ENCODE assay signal across 9 mouse cellular contexts in the genomic region with DNA sequence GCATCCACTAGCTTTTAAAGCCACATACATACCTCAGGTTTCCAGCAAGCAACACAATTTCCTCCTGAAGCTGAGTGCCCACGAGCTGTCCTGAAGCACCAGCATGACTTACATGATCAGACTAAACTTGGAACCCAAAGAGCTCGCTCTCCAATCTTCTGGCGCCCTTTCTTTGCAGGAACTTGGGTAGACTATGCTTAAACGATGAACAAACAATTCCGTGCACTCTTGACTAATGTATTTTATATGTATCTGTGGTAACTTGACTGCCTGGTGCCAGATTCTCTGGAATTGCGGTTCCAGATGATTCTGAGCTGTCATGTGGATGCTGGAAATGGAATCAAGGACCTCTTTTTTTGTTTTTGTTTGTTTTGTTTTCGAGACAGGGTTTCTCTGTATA. TPM values are rescaled to one million over a fixed set of nuclear protein-coding genes. Genes with fewer than 3 reads are reported as not detected.
DNase-seq lines count a peak whose midpoint lies in the region; ATAC-seq and TF ChIP-seq lines count a peak whose summit lies in the region.
"Had no signal": no experiment of that assay in that cellular context is flagged by ENCODE, and none has a peak within 500 bp of the region (broad histone marks: within the 10 kb centered on the region; RNA-seq: fewer than 3 reads in every experiment).

No protein-coding gene starts in this region.

- H3K9ac ChIP-seq in kidney, embryonic 15.5 days = peak overlapping the region; percentile 81
- peak overlapping the region; percentile 69; the same call in 1 of the 2 replicates for H3K9ac ChIP-seq in hindbrain, postnatal 0 days (replicated peaks; ENCODE audit: low read length)

- H3K27ac ChIP-seq in kidney, embryonic 15.5 days = peak overlapping the region; percentile 95
- no peak overlapping the region for H3K27ac ChIP-seq in bone marrow macrophage, adult 2 months (ENCODE audit: insufficient read depth, low read depth, low read length)
- H3K27ac ChIP-seq in hindbrain, postnatal 0 days = peak overlapping the region; percentile 85; the same call in 1 of the 2 replicates

- TF ChIP-seq POLR2A in bone marrow macrophage, adult 2 months (IDR thresholded peaks at IDR 0.05; ENCODE audit: borderline replicate concordance, low read depth, low read length) = no peak
- no peak for TF ChIP-seq POLR2A in myocyte (IDR thresholded peaks at IDR 0.05; ENCODE audit: insufficient read length, low read depth)

- peak overlapping the region; percentile 85 for H3K4me2 ChIP-seq in kidney, embryonic 15.5 days
- H3K4me2 ChIP-seq in hindbrain, postnatal 0 days (ENCODE audit: low read depth, low read length) = peak overlapping the region; percentile 91
- peak overlapping the region; percentile 95 for H3K4me2 ChIP-seq in myocyte (ENCODE audit: low read depth)

- peak overlapping the region; percentile 27 for H3ac ChIP-seq in myocyte (ENCODE audit: control insufficient read depth, insufficient read length)

- peaks cover 56% of the 10 kb centered on the region for H3K36me3 ChIP-seq in kidney, embryonic 15.5 days
- peaks cover 43% of the 10 kb centered on the region for H3K36me3 ChIP-seq in hindbrain, postnatal 0 days (ENCODE audit: insufficient read depth, low read length)
- H3K36me3 ChIP-seq in myocyte (ENCODE audit: control insufficient read depth, insufficient read depth) = peaks cover 23% of the 10 kb centered on the region

- WGBS in kidney, embryonic 15.5 days = 32% methylated on average over 7 of the region's 7 CpGs
- WGBS in hindbrain, postnatal 0 days = 30% methylated on average over 7 of the region's 7 CpGs

- no peaks in the 10 kb centered on the region for H3K27me3 ChIP-seq in kidney, embryonic 15.5 days
- H3K27me3 ChIP-seq in hindbrain, postnatal 0 days (ENCODE audit: insufficient read depth, low read length) = no peaks in the 10 kb centered on the region
- no peaks in the 10 kb centered on the region for H3K27me3 ChIP-seq in myocyte (ENCODE audit: control insufficient read depth, insufficient read depth, insufficient read length)

- TF ChIP-seq CTCF in bone marrow macrophage, adult 2 months (IDR thresholded peaks at IDR 0.05; ENCODE audit: low read depth, low read length) = no peak
- no peak for TF ChIP-seq CTCF in hindbrain, postnatal 0 days (IDR thresholded peaks at IDR 0.05; ENCODE audit: low read depth)

- ATAC-seq in kidney, embryonic 15.5 days (replicated peaks; ENCODE audit: low FRiP score) = no peak
- no peak for ATAC-seq in hindbrain, postnatal 0 days
- no peak for ATAC-seq in monocyte, adult 5-6 weeks (replicated peaks; ENCODE audit: insufficient number of reproducible peaks, low FRiP score, low TSS enrichment, poor library complexity, severe bottlenecking)
- ATAC-seq in granulocyte monocyte progenitor cell, adult 5-6 weeks (replicated peaks; ENCODE audit: poor library complexity, severe bottlenecking) = no peak

- peaks cover 29% of the 10 kb centered on the region for H3K4me1 ChIP-seq in kidney, embryonic 15.5 days
- H3K4me1 ChIP-seq in bone marrow macrophage, adult 2 months (ENCODE audit: control insufficient read depth, insufficient read depth, low read length) = peaks cover 7% of the 10 kb centered on the region; the same call in 1 of the 2 replicates
- H3K4me1 ChIP-seq in hindbrain, postnatal 0 days (ENCODE audit: insufficient read depth, low read length) = peaks cover 6% of the 10 kb centered on the region

- no peaks in the 10 kb centered on the region for H3K9me3 ChIP-seq in kidney, embryonic 15.5 days (replicated peaks)
- H3K9me3 ChIP-seq in hindbrain, postnatal 0 days (ENCODE audit: low read length) = no peaks in the 10 kb centered on the region

- no peaks in the 10 kb centered on the region for H3K79me2 ChIP-seq in myocyte (ENCODE audit: control insufficient read depth, insufficient read depth)

- DNase-seq in kidney, adult 18-20 months = no peak
- DNase-seq in hindbrain, postnatal 0 days (ENCODE audit: low spot score) = no peak
- no peak for DNase-seq in adrenal gland, postnatal 36 days
- DNase-seq: kidney, postnatal 10 days had no signal

- peak overlapping the region; percentile 76 for H3K4me3 ChIP-seq in kidney, embryonic 15.5 days (replicated peaks)
- peak overlapping the region; percentile 78 for H3K4me3 ChIP-seq in bone marrow macrophage, adult 2 months (ENCODE audit: insufficient read depth, low read length)
- peak overlapping the region; percentile 70 for H3K4me3 ChIP-seq in hindbrain, postnatal 0 days (ENCODE audit: low read length)
- H3K4me3 ChIP-seq in myocyte = peak overlapping the region; percentile 86

TF ChIP-seq in myocyte, 11 proteins besides CTCF, POLR2A, EP300 and RAD21:
- TF ChIP-seq REST (IDR thresholded peaks at IDR 0.05; ENCODE audit: insufficient read depth, insufficient read length) (no peak), MAX (IDR thresholded peaks at IDR 0.05; ENCODE audit: low read depth) (no peak), TCF12 (IDR thresholded peaks at IDR 0.05; ENCODE audit: insufficient read depth, poor library complexity, severe bottlenecking) (no peak), POLR2AphosphoS2 (IDR thresholded peaks at IDR 0.05; ENCODE audit: insufficient read length, low read depth) (peak; percentile 50), CEBPB (IDR thresholded peaks at IDR 0.05; ENCODE audit: insufficient read depth, poor library complexity, severe bottlenecking) (no peak)

RNA-seq across cellular contexts. Expression of gene Pomt1, which starts 1.0 kb away (rescaled TPM):
- 28.7 and 31.6 TPM in 2 replicates for polyA plus RNA-seq in kidney, embryonic 15.5 days (2015; fragmentation: Nextera tagmentation; extraction: Ambion mirVana)
- 21.1 and 23.3 TPM in 2 replicates for polyA plus RNA-seq in bone marrow macrophage, adult 2 months (2012; ENCODE audit: insufficient read depth, insufficient read length, missing spikeins)
- 41.2 and 41.8 TPM in 2 replicates for total RNA-seq in hindbrain, postnatal 0 days (2014; rRNA removed)
- 18.0 and 19.4 TPM in 2 replicates for polyA plus RNA-seq in hindbrain, postnatal 0 days (2015; fragmentation: Nextera tagmentation; extraction: Ambion mirVana)
- polyA plus RNA-seq in myocyte (2012; fragmentation: generic; extraction: Trizol) = 14.7 TPM
- 3.8 to 10.1 TPM (median 8.4 TPM) in 3 replicates for total RNA-seq in monocyte, adult 5-6 weeks (2017)
- total RNA-seq in adrenal gland, postnatal 36 days (2021) = 10 to 100 TPM; 32.2 to 37.5 TPM
- total RNA-seq in granulocyte monocyte progenitor cell, adult 5-6 weeks (2014; fragmentation: Nextera tagmentation) = 17.8 and 30.8 TPM in 2 replicates
- total RNA-seq in granulocyte monocyte progenitor cell, adult 5-6 weeks (2017) = 40.3 and 51.3 TPM in 2 replicates

RNA-seq across cellular contexts. Expression of gene Uck1, which starts 24.5 kb away (rescaled TPM):
- 72.2 and 74.5 TPM in 2 replicates for polyA plus RNA-seq in kidney, embryonic 15.5 days (2015; fragmentation: Nextera tagmentation; extraction: Ambion mirVana)
- 28.7 and 32.9 TPM in 2 replicates for polyA plus RNA-seq in bone marrow macrophage, adult 2 months (2012; ENCODE audit: insufficient read depth, insufficient read length, missing spikeins)
- 115 and 138 TPM in 2 replicates for total RNA-seq in hindbrain, postnatal 0 days (2014; rRNA removed)
- polyA plus RNA-seq in hindbrain, postnatal 0 days (2015; fragmentation: Nextera tagmentation; extraction: Ambion mirVana) = 90.8 and 92.5 TPM in 2 replicates
- polyA plus RNA-seq in myocyte (2012; fragmentation: generic; extraction: Trizol) = 32.1 TPM
- 23.0 to 35.3 TPM (median 26.8 TPM) in 3 replicates for total RNA-seq in monocyte, adult 5-6 weeks (2017)
- 100 to 1,000 TPM; 118 to 120 TPM for total RNA-seq in adrenal gland, postnatal 36 days (2021)
- 37.7 and 43.5 TPM in 2 replicates for total RNA-seq in granulocyte monocyte progenitor cell, adult 5-6 weeks (2014; fragmentation: Nextera tagmentation)
- 28.8 and 33.7 TPM in 2 replicates for total RNA-seq in granulocyte monocyte progenitor cell, adult 5-6 weeks (2017)

RNA-seq across cellular contexts. Expression of gene Golga2, which starts 51.8 kb away (rescaled TPM):
- polyA plus RNA-seq in kidney, embryonic 15.5 days (2015; fragmentation: Nextera tagmentation; extraction: Ambion mirVana) = 23.0 and 27.3 TPM in 2 replicates
- 44.9 and 47.3 TPM in 2 replicates for polyA plus RNA-seq in bone marrow macrophage, adult 2 months (2012; ENCODE audit: insufficient read depth, insufficient read length, missing spikeins)
- 49.3 and 55.8 TPM in 2 replicates for total RNA-seq in hindbrain, postnatal 0 days (2014; rRNA removed)
- polyA plus RNA-seq in hindbrain, postnatal 0 days (2015; fragmentation: Nextera tagmentation; extraction: Ambion mirVana) = 24.4 and 25.7 TPM in 2 replicates
- 60.7 TPM for polyA plus RNA-seq in myocyte (2012; fragmentation: generic; extraction: Trizol)
- 55.3 to 73.2 TPM (median 60.2 TPM) in 3 replicates for total RNA-seq in monocyte, adult 5-6 weeks (2017)
- total RNA-seq in adrenal gland, postnatal 36 days (2021) = 10 to 100 TPM; 73.0 to 74.2 TPM
- 32.2 and 38.0 TPM in 2 replicates for total RNA-seq in granulocyte monocyte progenitor cell, adult 5-6 weeks (2014; fragmentation: Nextera tagmentation)
- 49.7 and 50.9 TPM in 2 replicates for total RNA-seq in granulocyte monocyte progenitor cell, adult 5-6 weeks (2017)

RNA-seq across cellular contexts. Expression of gene Swi5, which starts 52.4 kb away (rescaled TPM):
- 419 and 447 TPM in 2 replicates for polyA plus RNA-seq in kidney, embryonic 15.5 days (2015; fragmentation: Nextera tagmentation; extraction: Ambion mirVana)
- 168 and 170 TPM in 2 replicates for polyA plus RNA-seq in bone marrow macrophage, adult 2 months (2012; ENCODE audit: insufficient read depth, insufficient read length, missing spikeins)
- total RNA-seq in hindbrain, postnatal 0 days (2014; rRNA removed) = 302 and 319 TPM in 2 replicates
- 487 and 513 TPM in 2 replicates for polyA plus RNA-seq in hindbrain, postnatal 0 days (2015; fragmentation: Nextera tagmentation; extraction: Ambion mirVana)
- 253 TPM for polyA plus RNA-seq in myocyte (2012; fragmentation: generic; extraction: Trizol)
- 108 to 121 TPM (median 114 TPM) in 3 replicates for total RNA-seq in monocyte, adult 5-6 weeks (2017)
- total RNA-seq in adrenal gland, postnatal 36 days (2021) = 100 to 1,000 TPM; 289 to 304 TPM
- 283 and 409 TPM in 2 replicates for total RNA-seq in granulocyte monocyte progenitor cell, adult 5-6 weeks (2014; fragmentation: Nextera tagmentation)
- total RNA-seq in granulocyte monocyte progenitor cell, adult 5-6 weeks (2017) = 384 and 442 TPM in 2 replicates
